Mouse (Mus musculus) heart, postnatal 0 days (tissue): ENCODE measurements around the gene Baiap2. TPM values are rescaled to one million over a fixed set of nuclear protein-coding genes. Genes with fewer than 3 reads are reported as not detected.

ENCODE experiments used
- ATAC-seq: fragments of 200-750 bp; cut with Nextera tagmentation; 2 replicates; pipeline ENCODE4 v1.8.0; 2017; ENCODE audit warnings: low read depth, moderate number of reproducible peaks, moderate library complexity; ENCODE audit not compliant: insufficient read depth
- DNase-seq: peaks from one replicate; pipeline ENCODE4 v3.0.0-alpha.2; 2016; ENCODE audit warnings: low spot score
- H3K27ac ChIP-seq: fragments of 300-500 bp; sonication (generic); 2 replicates; pipeline ENCODE4 v1.5.1; 2014; ENCODE audit warnings: low read depth, mild to moderate bottlenecking
- H3K27me3 ChIP-seq: fragments of 300-500 bp; sonication (generic); 2 replicates; pipeline ENCODE4 v1.6.1; 2014; ENCODE audit warnings: low read length, mixed read lengths; ENCODE audit not compliant: control insufficient read depth, insufficient read depth
- H3K36me3 ChIP-seq: fragments of 300-500 bp; sonication (generic); replicated peaks from 2 replicates; pipeline ENCODE4 v1.6.1; 2014; ENCODE audit warnings: low read length, mixed read lengths; ENCODE audit not compliant: control insufficient read depth, insufficient read depth
- H3K4me1 ChIP-seq: fragments of 300-500 bp; sonication (generic); 2 replicates; pipeline ENCODE4 v1.6.1; 2014; ENCODE audit warnings: antibody characterized with exemption; ENCODE audit not compliant: control insufficient read depth, insufficient read depth
- H3K4me2 ChIP-seq: fragments of 300-500 bp; sonication (generic); 2 replicates; pipeline ENCODE4 v1.6.1; 2014; ENCODE audit warnings: low read depth, mild to moderate bottlenecking, low read length, moderate library complexity
- H3K4me3 ChIP-seq: fragments of 300-500 bp; sonication (generic); 2 replicates; pipeline ENCODE4 v1.5.1; 2014; ENCODE audit warnings: low read depth, low read length
- H3K9ac ChIP-seq: fragments of 300-500 bp; sonication (generic); replicated peaks from 2 replicates; pipeline ENCODE4 v1.6.1; 2014; ENCODE audit warnings: low read depth, low read length, mixed read lengths
- H3K9me3 ChIP-seq: fragments of 300-500 bp; sonication (generic); replicated peaks from 2 replicates; pipeline ENCODE4 v1.6.1; 2016; ENCODE audit warnings: low read length; ENCODE audit not compliant: control insufficient read depth
- CTCF ChIP-seq: IDR thresholded peaks from 2 replicates; pipeline ENCODE4 v1.5.1; 2016; ENCODE audit warnings: antibody characterized with exemption, control low read depth, low read depth
- EP300 ChIP-seq: IDR thresholded peaks from 2 replicates; pipeline ENCODE4 v1.6.1; 2016; ENCODE audit warnings: antibody characterized with exemption, low read depth
- WGBS: fragments of 180-500 bp; shearing (Covaris S2); extraction: QIAGEN DNeasy Blood & Tissue Kit; methylation state at CpG from one replicate; pipeline ENCODE4 v1.1.7; 2014; 5-methylcytosine and 5-hydroxymethylcytosine counted together
- polyA plus RNA-seq: library from polyadenylated mRNA; unstranded; fragments of >200 nt; fragmentation: Nextera tagmentation; extraction: Ambion mirVana; gene quantifications from 2 replicates; pipeline ENCODE4 v1.2.1, GENCODE M21; 2015
- total RNA-seq: library from RNA; depleted of rRNA; stranded (reverse); fragments of >200 nt; gene quantifications from 2 replicates; pipeline ENCODE4 v1.2.3, GENCODE M21; 2014; ENCODE audit warnings: low replicate concordance

Baiap2 gene
- total and polyA plus RNA-seq, 2 experiments from 2014 or later: 8.2 to 22.0 TPM

- ATAC-seq: no peak
- WGBS: 83% methylated on average over 13 of the region's 13 CpGs
- no peaks in the 10 kb centered on the region for H3K27me3 ChIP-seq
- H3K4me2 ChIP-seq: no peak overlapping the region
- DNase-seq: no peak
- H3K36me3 ChIP-seq: 0 out of 2 replicates have a peak, but pooled peaks cover 4% of the 10 kb centered on the region
- peaks cover 59% of the 10 kb centered on the region for H3K4me1 ChIP-seq
- no peak overlapping the region for H3K27ac ChIP-seq
- H3K9me3 ChIP-seq: no peaks in the 10 kb centered on the region
- TF ChIP-seq EP300 (no peak), CTCF (no peak)
- no peak overlapping the region for H3K9ac ChIP-seq
- H3K4me3 ChIP-seq: no peak overlapping the region
Measured at GRCm38 (mm10) chr11:119956590-119956989, 14.0 kb downstream of the Baiap2 start.

- ATAC-seq: no peak
- Histone ChIP-seq H3K4me1 (peaks cover 37% of the 10 kb centered on the region), H3K36me3 (0 out of 2 replicates have a peak, but pooled peaks cover 4% of the 10 kb centered on the region), H3K27me3 (no peaks in the 10 kb centered on the region), H3K9me3 (no peaks in the 10 kb centered on the region), H3K9ac (no peak overlapping the region), H3K4me3 (no peak overlapping the region), H3K27ac (no peak overlapping the region), H3K4me2 (no peak overlapping the region)
- WGBS: 62% methylated on average over 7 of the region's 7 CpGs
- TF ChIP-seq EP300: no peak
- DNase-seq: no peak
Measured at GRCm38 (mm10) chr11:119958856-119959255, 16.3 kb downstream of the Baiap2 start.

- Histone ChIP-seq H3K4me3 (no peak overlapping the region), H3K9me3 (no peaks in the 10 kb centered on the region), H3K27me3 (no peaks in the 10 kb centered on the region), H3K27ac (0 out of 2 replicates have a peak overlapping the region, but pooled peaks have one; percentile 17), H3K36me3 (0 out of 2 replicates have a peak, but pooled peaks cover 4% of the 10 kb centered on the region), H3K9ac (no peak overlapping the region), H3K4me2 (no peak overlapping the region), H3K4me1 (peaks cover 28% of the 10 kb centered on the region)
- DNase-seq (no peak), ATAC-seq (peak; percentile 73)
- 48% methylated on average over 4 of the region's 4 CpGs for WGBS
- TF ChIP-seq CTCF: no peak
- peak; percentile 86 for TF ChIP-seq EP300
Measured at GRCm38 (mm10) chr11:119959714-119960113, 17.2 kb downstream of the Baiap2 start.

GRCm38 (mm10) chr11:119960671-119961070 is 18.1 kb downstream of the Baiap2 start:
- H3K9me3 ChIP-seq: no peaks in the 10 kb centered on the region
- ATAC-seq (no peak), DNase-seq (no peak)
- H3K4me2 ChIP-seq: no peak overlapping the region
- H3K27me3 ChIP-seq: no peaks in the 10 kb centered on the region
- H3K4me3 ChIP-seq: no peak overlapping the region
- TF ChIP-seq EP300: no peak
- TF ChIP-seq CTCF: no peak
- 90% methylated on average over 6 of the region's 6 CpGs for WGBS
- H3K4me1 ChIP-seq: peaks cover 19% of the 10 kb centered on the region
- no peak overlapping the region for H3K9ac ChIP-seq
- H3K27ac ChIP-seq: no peak overlapping the region
- 0 out of 2 replicates have a peak, but pooled peaks cover 6% of the 10 kb centered on the region for H3K36me3 ChIP-seq

GRCm38 (mm10) chr11:119961511-119961910 is 18.9 kb downstream of the Baiap2 start:
- Histone ChIP-seq H3K36me3 (0 out of 2 replicates have a peak, but pooled peaks cover 6% of the 10 kb centered on the region), H3K4me3 (no peak overlapping the region), H3K27ac (no peak overlapping the region), H3K27me3 (no peaks in the 10 kb centered on the region), H3K9me3 (no peaks in the 10 kb centered on the region), H3K4me2 (no peak overlapping the region), H3K9ac (no peak overlapping the region), H3K4me1 (peaks cover 15% of the 10 kb centered on the region)
- no peak for DNase-seq
- no peak for ATAC-seq
- TF ChIP-seq CTCF: no peak
- no peak for TF ChIP-seq EP300
- 53% methylated on average over 3 of the region's 3 CpGs for whole genome bisulfite sequencing

GRCm38 (mm10) chr11:119965053-119965452 is 22.5 kb downstream of the Baiap2 start:
- H3K27ac ChIP-seq: no peak overlapping the region
- H3K9me3 ChIP-seq: no peaks in the 10 kb centered on the region
- 48% methylated on average over 9 of the region's 9 CpGs for WGBS
- H3K27me3 ChIP-seq: no peaks in the 10 kb centered on the region
- H3K4me1 ChIP-seq: 0 out of 2 replicates have a peak, but pooled peaks cover 5% of the 10 kb centered on the region
- no peak for ATAC-seq
- DNase-seq: no peak
- TF ChIP-seq EP300: no peak
- TF ChIP-seq CTCF: no peak
- H3K4me3 ChIP-seq: no peak overlapping the region
- 0 out of 2 replicates have a peak, but pooled peaks cover 13% of the 10 kb centered on the region for H3K36me3 ChIP-seq
- no peak overlapping the region for H3K9ac ChIP-seq
- H3K4me2 ChIP-seq: no peak overlapping the region
